Mouse (Mus musculus) lung, postnatal 14 days (tissue): ENCODE data around the gene Glra2.
"Not testable (repeated sequence)": the region's sequence is repeated elsewhere in the genome, so short reads cannot be mapped to it uniquely, and the experiment has no call there.

Experiments
- DNase-seq: peaks from one replicate; pipeline ENCODE4 v3.0.0; 2021

The Glra2 gene

GRCm38 (mm10) chrX:165326939-165327698 lies at the start of gene Glra2:
TSS of gene Glra2 (minus strand) at chrX:165327393.
- peak; percentile 2 for DNase-seq

DNA sequence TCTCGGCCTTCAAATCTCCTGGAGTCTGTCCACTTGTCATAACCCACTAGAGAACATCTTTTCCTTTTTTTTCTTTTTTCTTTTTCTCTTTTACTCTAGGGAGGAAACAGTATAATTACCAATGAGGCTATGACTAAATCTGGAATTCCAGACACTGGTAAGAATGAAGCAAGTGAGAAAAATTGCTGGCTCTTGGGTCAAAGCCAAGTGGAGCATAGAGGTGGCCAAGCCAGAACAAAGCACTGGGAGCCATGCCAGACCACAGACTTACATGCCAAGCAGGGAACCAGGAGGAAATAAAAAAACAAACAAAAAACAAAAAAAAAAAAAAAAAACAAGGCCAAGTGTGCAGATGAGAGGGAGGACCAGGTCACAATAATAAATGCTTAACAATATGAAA lies 35.6 kb upstream of the Glra2 start:
- peak; percentile 32 for DNase-seq

GRCm38 (mm10) chrX:165344611-165345010 lies 17.4 kb upstream of the Glra2 start:
- no peak for DNase-seq

DNA sequence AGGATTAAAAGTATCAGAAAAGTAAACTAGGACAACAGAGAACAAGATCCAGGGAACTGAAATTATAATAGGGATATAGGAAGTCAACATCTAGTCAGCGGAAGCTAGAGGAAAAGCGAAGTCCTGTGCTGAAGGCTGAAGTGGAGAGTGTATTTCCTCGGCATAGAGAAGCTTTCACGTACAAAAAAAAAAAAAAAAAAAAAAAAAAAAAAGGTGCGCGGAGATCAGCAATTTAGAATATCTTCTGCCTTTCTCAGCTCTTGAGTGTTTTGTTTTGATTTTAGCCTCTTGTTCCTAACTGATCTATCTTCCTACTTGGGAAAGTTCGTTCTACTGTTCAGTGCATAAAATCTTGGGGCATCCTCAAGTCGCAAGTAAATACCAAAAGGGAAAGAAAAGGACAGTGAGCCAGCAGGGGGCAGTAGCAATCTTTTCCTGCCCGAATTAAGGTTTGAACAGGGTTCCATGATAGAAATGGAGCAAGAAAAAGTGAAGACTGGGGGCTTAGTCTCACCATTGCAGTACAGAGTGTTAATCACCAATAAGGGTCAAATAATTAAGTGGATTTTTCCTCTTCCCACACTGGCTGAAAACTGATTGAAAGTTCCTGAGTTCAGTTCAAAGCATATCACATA lies 623 bp upstream of the Glra2 start:
- DNase-seq, result no peak

DNA sequence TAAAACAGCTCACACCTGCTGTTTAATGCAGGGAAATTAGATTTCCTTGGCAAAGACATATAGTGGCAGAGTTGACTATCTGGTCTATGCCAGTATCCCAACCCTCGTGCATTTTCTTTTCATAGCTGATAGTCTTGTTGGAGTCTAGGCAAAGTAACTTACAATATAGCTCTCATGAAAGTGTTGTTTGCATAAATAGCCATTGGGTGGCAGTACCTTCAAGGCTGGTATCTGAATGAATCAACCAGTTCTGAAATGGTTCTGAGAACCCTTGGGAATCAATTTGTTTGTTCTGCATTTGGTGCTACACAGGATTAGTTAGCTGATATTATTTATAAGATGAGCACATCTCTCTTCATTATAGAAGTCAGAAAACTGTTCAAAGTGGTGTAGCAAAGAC lies 133.6 kb downstream of the Glra2 start:
- no peak for DNase-seq

DNA sequence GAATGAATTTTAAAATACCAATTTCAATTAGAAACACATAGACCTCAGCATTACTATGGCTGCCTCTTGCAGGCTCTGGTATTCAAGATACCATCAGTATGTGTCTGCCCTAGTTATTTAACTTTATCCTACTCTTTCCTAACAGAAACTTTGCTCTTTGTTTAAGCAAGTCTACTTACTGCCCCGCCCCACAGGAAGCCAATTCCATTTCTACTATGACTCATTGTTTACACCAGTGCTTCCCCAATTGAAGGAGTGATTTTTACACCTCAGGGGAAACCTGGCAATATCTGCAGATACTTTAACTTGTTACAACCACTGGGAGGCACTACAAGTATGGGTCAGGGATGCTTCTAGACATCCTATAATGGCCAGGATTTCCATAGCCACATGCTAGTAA lies 136.0 kb downstream of the Glra2 start:
- peak; percentile 1 for DNase-seq

- DNase-seq, result not testable (repeated sequence)
Measured at GRCm38 (mm10) chrX:165182948-165183347, 144.2 kb downstream of the Glra2 start.

- DNase-seq, result no peak
Measured at GRCm38 (mm10) chrX:165156549-165156948, 170.6 kb downstream of the Glra2 start.

GRCm38 (mm10) chrX:165104171-165104570 lies 223.0 kb downstream of the Glra2 start:
- no peak for DNase-seq
